Mouse (Mus musculus): Measurements from ENCODE around the gene Mgat4e. TPM values are rescaled to one million over a fixed set of nuclear protein-coding genes. Genes with fewer than 3 reads are reported as not detected.
"Not testable (repeated sequence)": the region's sequence is repeated elsewhere in the genome, so short reads cannot be mapped to it uniquely, and the experiment has no call there.

The Mgat4e gene
- total RNA-seq, 2 experiments from 2014 or later: not detected

DNA sequence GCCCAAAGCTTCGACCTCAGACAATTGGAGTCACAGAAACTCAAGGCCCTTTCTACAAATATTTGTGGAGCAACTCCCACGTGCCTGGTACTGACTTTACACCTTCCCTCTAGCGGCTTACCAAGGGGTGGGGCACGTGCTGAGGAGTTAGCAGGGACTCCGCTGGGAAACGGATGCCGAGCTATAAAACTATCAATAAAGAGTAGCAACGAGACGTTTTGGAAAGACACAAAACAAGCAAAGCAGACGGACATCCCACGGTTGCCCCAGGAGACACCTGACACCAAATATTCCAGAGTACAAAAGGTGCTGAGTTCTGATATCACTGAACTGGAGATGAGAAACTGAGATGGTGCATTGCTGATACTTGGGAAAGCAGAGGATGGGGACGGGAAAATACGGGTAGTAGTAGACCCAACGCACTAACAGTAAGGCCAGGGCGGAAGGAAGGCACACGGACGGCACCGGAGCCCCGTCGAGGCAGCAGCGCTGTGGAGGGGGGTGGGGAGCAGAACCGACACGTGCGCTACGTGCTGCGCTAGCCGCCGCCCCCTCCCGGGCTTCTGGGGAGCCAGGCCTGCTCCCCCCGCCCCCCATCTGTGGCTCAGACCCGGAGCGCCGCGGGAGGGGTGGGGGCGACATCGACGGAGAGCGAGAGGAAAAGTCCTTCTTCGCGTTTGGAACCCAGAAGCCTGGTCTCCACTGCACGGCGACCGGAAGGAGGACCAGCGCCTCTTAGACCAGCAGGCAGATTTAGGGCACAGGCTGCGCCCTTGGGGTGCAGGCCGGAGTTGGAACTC is 6.6 kb upstream of the Mgat4e start:
- DNase-seq: peak; percentile 62

DNA sequence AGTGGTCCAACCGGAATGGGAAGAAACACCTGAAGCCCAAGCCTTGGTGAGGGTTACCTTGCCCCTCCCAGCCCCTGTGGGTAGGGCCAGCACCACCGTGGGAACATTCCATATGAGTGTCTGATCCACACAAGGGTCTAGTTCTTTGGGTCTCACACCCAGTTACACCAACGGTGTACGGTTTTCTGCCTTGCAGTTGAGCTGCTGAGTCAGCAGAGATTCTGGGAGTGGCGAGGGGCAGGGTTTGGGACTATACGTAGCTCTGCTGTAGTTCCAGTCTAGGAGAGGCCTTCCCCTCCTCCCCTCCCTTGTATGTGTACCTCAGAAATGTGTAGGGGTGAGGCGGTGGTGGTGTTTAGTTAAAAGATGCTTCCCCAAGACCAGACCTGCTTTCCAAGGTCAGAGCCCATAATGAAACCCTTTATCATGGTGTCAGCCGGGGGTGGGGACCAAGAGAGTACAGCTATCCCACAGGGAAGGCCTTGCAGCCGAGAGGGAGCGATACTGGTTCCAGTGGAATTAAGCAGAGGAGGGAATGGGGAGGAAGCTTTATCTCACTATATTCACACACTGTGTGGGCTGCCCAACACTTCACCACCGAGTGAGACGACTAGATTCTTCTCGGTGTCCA is 5.9 kb upstream of the Mgat4e start:
- no peak for DNase-seq

DNA sequence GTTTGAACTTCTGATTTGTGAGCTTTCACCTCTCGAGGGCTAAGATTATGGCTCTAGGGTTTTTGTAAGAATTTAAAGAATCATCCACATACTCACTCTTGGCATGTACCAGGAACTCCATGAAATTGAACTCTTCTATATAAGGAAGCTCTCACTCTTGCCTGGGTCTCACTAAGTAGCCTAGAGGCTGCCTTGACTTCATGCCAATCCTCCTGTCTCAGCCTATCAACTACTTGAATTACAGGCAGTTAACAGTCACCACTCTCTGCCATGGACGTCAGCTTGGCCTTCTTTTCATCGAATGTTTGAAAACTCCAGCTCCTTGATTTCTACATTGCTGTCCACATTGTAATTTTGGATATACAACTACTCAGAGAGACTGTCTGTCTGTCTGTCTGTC is 2.9 kb upstream of the Mgat4e start:
- DNase-seq: no peak

DNA sequence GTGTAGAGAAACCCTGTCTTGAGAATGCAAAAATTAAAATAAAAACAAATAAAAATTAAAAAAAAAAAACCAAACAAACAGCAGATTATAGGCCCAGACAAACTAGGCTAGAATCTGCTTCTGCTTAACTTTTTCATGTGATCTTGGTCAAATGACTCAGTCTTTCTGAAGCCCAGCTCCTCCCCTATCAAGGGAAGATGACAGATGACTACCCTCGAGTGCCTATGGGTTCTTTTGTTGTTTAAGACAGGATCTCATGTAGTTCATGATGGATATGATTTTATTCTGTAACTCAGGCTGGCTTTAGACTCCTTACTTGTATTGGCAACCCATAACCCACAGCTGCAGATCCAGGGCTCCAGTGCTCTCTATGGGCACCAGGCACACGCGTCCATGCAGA is 2.4 kb upstream of the Mgat4e start:
- no peak for DNase-seq

DNA sequence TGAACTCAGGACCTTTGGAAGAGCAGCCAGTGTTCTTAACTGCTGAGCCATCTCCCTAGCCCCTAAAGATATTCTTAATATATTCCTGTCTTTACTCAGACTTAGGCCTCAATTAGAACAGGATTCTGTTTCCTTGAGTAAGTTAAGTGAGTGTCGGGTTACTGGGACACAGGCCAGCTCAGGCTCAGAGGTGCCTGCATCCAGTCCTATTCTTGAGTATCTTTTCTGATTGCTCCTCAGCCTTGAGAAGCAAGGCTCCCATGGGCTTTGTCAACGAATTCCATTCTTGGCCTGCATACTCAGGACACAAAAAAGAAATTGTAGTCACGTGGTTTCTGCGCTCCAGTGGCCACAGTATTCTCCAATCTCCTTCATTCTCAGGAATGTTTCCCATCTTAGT is 1.3 kb downstream of the Mgat4e start:
- no peak for DNase-seq

DNA sequence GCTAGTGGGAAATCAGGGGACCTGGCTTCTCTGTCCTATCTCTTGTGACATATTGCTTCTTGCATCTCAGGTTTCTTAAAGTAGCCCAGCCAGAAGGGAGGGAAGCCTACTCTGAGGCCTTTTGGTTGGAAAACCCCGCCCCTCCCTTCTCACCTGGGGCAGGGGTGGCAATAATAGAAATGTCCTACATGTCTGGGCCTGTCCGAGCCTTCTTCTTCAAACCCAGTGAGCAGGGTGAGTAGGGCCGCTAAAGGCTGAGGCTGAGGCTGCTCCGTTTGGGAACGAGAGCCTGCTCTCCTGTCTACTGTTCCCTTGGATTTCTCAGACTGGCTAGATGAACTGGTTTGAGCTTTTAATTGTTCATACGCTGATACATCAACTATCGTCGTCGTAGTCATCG is 8.9 kb downstream of the Mgat4e start:
- DNase-seq: no peak

DNA sequence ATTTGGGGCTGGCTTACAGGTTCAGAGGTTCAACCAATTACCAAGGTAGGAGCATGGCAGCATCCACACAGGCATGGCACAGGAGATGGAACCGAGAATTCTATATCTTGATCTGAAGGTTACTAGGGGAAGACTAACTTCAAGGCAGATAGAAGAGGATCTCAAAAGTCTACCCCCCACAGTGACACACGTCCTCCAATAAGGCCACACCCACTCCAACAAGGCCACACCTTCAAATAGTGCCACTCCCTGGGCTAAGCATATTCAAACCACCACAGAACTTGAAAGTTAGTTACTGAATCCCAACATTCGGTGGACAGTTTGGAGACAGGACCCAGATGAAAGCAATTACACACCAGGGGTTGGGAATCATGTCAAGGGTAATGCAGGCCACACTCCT is 14.0 kb downstream of the Mgat4e start:
- DNase-seq: no peak

DNA sequence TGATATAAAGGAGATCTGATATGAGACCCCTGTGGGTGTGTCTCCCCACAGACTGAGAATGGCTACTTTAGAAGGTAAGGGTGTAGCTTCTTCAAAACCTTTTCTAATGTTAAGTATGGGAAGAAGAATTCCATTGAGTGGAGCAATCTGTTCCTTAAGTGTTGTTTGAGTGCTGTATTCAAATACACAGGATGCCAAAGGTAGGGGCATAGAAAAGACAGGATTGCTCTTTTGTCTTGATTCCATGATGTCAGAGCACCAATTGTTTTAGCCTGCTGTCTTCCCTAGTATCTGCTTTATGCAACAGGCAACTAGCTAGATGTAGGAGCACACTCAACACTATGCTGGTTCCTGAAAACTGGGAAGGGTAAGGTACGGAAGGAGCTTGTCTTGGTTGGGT is 14.4 kb downstream of the Mgat4e start:
- no peak for DNase-seq

DNA sequence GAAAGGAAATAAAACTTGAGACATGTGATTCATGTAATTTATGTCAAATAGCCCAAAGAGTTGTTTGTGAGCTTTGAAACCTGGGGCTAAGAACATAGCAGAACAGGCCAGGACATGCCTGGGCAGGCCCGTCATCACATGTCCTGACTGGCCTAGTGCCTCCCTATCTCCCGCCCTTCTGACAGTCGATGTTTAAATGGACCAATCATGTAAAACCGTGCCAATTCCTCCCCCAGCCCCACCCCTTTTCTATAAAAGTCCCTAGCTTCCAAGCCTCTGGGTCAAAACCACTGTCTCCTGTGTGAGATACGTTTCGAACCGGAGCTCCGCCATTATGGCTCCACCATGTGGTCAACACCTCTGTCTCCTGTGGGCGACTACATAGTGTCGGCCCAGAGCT is 15.8 kb downstream of the Mgat4e start:
- DNase-seq: not testable (repeated sequence)

DNA sequence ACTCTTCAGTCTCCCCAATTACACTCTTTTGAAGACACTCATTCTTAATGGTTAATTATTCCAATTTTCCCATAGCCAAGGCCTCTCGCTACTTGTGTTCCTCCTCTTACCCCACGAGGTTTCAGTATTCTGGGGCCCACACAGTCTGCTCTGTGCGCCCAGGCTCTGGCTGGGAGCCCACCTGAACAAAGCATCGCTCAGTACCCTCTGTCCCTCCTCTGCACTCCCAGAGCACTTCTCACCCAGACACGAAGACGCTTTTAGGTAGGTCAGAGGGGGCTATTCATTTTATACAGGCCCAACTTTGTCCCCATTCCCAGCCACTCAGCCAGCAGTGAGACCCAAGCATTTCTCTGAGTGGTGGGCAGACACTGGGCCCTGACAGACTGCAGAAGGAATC is 18.9 kb downstream of the Mgat4e start:
- no peak for DNase-seq

DNA sequence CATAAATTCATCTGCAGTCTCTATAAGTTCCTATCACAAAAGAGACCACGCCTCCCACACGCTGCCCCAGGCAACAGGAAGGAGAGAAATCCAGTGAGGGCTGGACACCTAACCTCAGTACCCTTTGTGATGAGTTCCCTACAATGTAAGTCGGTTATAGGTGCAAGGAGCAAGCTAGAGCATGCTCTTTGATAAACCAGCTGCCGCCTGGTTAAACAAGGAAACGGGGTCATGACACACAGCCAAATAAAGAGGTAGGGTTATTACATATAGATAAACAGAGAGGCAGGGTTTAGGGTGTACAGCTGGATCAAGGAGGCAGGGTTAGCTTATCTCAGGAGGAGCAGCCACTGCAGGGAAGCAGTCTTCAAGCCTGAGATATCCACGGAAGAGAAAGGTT is 22.7 kb downstream of the Mgat4e start:
- no peak for DNase-seq

DNA sequence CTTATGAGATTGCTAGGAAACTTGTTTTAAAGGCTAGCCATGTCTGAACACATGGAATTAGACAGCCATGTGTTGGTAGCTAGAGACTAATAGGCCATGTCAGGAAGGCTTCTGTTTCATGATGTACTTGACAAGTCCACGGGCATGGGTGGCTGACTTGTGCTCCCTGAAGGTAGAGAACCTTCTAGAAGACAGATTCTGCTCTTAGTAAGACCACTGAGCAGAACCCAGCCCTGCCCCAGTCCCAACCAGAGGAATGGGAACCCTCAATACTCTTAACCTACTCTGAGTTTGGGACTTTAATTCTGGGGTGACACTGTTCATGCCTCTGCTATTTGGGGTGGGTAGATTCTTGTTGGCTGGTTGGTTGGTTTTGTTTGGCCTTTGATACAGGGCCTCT is 24.5 kb downstream of the Mgat4e start:
- no peak for DNase-seq

DNA sequence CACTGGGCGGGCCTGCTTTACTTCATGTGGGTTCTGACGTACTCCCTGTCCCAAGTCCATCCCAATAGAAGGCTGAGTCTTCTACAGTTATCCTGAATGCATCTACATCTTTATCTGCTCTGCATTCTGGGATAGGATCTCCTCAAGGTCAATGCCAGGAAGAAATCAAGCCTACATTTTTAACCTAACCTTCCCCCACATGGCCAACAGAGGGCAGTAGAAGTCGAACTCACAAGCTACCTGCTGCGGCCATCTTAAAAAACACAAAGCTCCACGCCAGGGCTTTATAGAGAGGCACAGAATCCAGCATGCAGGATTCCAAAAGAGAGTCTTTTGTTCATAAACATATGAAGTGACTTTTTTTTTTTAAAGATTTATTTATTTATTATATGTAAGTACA is 25.1 kb downstream of the Mgat4e start:
- DNase-seq: no peak

DNA sequence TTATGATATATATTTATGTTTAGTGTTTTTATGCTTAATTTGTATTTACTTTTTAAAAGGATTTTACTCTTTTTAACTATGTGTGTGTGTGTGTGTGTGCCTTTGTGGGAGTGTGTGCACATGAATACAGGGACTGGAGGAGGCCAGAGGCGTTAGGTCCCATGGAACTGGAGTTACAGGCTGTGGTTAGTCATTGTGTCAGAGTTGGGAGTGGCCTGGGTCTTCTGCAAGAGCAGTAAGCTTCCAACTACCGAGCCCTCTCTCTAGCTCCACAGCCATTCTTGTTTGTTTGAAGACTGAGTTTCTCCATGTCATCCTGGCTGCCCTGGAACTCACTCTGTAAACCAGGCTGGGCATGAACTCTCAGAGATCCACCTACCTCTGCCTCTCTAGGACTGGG is 27.2 kb downstream of the Mgat4e start:
- DNase-seq: no peak

DNA sequence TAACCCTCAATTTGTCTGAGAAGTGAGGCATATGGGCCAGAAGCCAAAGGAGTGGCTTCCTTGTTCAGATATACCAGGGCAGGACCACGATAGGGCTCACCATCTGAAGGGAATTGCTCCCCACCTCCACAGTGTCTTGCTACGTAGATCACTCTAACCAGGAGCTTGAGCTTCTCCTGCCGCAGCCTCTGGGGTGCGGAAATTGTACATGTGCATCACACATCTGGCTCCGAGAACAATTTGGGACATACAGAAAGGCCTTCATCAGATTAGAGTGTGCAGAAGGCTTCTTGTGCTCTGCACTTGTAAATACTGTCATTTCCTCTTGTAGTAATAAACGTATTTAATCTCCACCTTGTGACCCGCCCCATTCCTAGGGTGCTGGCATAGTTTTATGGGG is 28.3 kb downstream of the Mgat4e start:
- no peak for DNase-seq

DNA sequence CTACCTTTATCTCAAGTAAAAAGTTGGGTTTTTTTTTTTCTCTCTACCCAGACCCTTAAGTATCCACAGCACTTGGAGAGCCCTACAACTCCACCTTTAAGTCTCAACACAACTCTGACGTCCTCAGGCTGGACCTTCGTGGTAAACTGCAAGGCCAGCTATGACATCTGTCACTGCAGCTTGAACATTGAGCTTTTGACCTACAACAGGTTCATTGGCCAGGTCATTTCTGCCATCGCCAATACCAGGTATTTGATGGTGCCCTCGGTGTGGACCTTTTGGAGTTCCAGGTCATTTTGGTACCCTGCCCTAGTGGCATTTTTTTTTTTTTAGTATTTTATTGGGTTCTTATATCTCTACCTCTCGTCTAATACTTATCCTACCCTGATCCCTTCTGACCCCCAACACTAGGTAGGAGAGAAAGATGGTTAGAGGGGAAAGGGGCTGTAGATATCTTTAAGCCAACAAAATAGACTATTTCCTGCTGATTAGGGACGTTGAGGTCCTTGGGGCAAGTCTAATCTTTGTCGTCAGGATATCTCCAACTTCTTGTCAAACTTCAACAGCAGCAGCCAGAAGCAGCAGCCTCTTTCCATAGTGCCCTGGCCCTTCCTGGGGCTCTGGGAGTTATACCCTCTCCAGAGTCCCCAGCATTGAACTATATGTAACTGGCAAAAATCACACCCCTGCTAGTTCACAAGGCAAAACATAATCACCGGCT is 29.3 kb downstream of the Mgat4e start:
- DNase-seq: no peak

DNA sequence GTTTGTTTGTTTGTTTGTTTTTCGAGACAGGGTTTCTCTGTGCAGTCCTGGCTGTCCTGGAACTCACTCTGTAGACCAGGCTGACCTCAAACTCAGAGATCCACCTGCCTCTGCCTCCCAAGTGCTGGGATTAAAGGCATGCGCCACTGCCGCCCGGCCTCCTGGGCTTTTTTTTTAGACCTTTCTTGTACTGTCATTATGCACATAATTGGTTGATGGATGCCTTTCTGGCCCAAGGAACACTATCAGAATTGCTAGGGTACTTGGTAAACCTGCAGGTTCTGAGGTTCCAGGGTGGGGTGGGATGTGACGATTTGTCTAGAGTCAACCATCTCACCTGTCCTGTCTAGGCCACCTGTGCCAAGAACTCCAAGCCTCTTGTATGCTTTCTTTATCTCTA is 30.3 kb downstream of the Mgat4e start:
- DNase-seq: not testable (repeated sequence)

DNA sequence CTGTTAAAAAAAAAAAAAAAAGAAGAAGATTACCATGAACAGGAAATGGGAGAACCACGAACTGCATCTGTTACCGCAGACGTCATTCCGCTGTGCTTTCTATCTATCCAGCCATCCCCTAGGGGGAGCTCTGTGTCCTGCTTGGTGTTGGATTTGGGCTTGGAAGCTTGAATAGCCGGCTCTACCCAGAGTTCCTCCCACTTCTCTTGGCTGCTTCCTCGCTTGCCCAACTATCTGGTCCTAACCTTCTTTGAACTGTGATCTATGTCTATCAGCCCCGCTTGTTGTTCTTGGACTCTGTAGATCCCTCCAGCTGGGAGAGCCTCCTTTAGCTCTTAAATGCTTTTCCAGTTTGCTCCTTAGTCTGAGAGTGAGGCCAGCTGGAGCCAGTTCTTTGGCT is 30.8 kb downstream of the Mgat4e start:
- DNase-seq: peak; percentile 75

DNA sequence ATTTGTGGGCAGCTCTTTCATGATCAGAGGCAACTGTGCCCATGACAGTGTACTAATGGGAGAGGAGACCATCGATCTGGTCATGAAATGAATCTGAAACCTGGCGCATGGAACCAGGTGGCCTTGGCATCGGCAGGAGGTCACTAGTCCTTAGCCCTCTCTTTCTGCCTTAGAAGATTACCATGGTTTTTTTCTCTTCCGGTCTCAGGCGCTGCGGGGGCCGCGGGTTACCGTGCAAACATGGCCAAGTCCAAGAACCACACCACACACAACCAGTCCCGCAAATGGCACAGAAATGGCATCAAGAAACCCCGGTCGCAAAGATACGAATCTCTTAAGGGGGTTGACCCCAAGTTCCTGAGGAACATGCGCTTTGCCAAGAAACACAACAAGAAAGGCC is 31.6 kb downstream of the Mgat4e start:
- not testable (repeated sequence) for DNase-seq

DNA sequence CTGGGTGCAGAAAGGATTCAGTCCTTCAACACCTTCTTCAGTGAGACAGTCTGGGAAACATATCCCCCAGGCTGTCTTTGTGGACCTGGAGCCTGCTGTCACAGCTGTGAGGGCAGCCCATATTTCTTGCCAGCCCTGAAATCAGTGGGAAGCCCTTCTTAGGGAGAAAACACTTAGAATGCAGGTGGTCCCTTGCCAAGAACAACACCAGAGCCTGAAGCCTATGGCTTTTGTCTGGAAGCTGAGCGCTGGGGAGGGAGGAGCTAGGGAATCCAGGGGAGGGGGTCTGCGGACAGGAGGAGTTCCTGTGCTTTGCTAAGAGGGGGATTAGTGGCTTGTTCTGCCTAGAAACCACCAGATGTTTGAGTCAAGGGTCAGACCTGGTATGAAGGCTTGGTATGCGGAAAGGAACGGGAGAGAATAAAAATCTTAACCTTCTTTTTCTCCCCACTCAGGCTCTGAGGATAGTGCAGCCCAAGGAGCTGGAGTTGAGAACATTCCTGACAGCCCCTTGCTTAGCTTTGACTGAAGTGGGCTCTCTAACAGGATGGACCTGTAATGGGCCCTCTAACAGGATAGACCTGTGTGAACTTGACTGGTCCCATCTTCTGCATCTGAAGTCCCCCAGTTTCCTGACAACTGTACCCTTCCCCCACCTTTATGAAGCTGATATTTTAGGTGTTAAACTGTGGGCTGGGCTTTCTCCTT is 32.8 kb downstream of the Mgat4e start:
- DNase-seq: no peak

DNA sequence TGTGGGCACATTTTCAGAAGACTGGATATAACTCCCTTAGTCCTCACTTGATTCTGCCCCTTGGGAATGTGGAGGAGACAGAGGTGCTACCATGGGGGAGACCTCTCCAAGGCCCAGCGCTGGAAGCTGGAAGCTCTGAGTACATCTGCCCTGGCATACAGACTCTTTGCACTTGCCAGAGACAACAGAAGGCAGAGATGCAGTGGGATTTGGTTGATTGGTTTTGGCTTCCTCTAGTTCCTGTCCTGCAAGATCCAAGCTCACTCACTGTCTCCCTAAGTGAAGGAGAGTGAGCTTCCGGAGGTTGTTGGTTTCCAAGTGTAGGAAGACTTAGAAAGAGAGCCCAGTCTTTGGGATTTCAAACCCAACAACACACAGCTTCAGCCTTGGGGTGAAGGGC is 33.6 kb downstream of the Mgat4e start:
- no peak for DNase-seq

DNA sequence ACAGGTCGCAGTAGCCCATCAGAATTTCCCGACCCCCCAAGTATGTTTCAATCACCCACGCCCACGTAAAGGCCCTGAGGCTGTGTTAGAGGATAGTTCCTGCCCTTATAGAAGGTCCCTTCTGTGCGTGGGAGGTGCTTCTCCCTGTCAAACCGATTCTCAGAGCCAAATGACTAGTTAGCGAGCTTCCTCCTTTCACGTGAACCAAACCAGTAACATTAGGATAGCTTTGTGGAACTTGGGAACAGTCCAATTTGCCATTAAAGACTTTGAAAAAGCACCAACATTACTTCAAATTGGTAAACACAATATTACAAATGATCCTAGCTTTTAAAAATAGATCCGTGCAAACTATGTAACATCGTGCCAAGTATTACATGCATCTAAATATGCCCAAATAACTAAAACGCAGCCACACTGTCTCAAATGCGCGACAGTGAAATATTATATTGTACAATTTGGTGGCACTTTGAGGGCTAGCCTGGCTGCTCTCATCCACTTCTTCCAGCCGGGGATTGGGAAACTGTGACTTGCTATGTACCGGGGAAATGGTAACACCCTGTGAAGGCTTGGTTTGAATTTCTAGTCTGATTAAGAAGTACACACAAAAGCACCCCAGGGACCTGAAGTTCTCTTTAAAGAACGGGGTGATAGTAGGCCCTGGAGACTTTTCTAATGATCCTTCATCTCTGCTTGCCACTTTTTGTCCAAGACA is 35.4 kb downstream of the Mgat4e start:
- no peak for DNase-seq

Data from gastrocnemius, postnatal 10 days (tissue).